Mouse (Mus musculus): ENCODE measurements at regions not wholly inside any gene's neighbourhood (a gene's known extent, or its start where the extent isn't known, plus 50 kb on each side); places are given as distances from the start of the nearest gene placed in this dataset.

DNA sequence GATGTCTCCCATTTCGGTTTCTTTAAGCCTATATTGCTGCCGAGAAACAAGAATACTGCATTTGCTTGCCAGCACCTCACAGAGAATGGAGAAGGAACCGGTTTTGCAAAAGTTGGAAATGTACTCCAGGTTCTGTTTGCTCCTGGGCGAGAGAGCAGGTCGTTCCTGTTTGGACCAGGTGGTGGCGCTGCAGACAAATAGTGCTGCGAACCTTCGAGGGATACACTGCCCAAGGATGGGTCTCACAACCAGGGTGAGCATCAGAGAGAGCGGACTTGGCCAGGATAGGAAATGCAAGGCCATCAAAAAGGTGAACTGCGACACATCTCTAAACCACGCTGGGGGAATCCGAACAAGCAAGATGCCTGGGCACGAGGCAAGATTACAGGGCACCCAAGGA, 54.0 kb upstream of the Ets2 start:
- Histone ChIP-seq H3K27ac (replicated peaks; ENCODE audit: low read depth, low read length) (no peak overlapping the region), H3K4me3 (replicated peaks; ENCODE audit: low read length) (no peak overlapping the region), H3K9me3 (ENCODE audit: control insufficient read depth, low read length) (no peaks in the 10 kb centered on the region), H3K36me3 (ENCODE audit: control insufficient read depth, insufficient read depth, low read length) (no peaks in the 10 kb centered on the region), H3K4me2 (replicated peaks; ENCODE audit: low read depth, low read length, severe bottlenecking) (no peak overlapping the region), H3K27me3 (ENCODE audit: control insufficient read depth, insufficient read depth, low read length) (no peaks in the 10 kb centered on the region), H3K9ac (ENCODE audit: low read depth, low read length, severe bottlenecking) (no peak overlapping the region), H3K4me1 (ENCODE audit: control insufficient read depth, insufficient read depth, low read length) (peaks cover 9% of the 10 kb centered on the region; the same call in 1 of the 2 replicates)
- DNase-seq (ENCODE audit: low spot score) (peak; percentile 75), ATAC-seq (ENCODE audit: low FRiP score, low read depth) (peak; percentile 72; the same call in 1 of the 2 replicates)
- 8% methylated on average over 13 of the region's 13 CpGs for WGBS
- TF ChIP-seq POLR2A (IDR thresholded peaks at IDR 0.05; ENCODE audit: borderline replicate concordance, extremely low read depth, insufficient read depth, insufficient read length), result no peak

DNA sequence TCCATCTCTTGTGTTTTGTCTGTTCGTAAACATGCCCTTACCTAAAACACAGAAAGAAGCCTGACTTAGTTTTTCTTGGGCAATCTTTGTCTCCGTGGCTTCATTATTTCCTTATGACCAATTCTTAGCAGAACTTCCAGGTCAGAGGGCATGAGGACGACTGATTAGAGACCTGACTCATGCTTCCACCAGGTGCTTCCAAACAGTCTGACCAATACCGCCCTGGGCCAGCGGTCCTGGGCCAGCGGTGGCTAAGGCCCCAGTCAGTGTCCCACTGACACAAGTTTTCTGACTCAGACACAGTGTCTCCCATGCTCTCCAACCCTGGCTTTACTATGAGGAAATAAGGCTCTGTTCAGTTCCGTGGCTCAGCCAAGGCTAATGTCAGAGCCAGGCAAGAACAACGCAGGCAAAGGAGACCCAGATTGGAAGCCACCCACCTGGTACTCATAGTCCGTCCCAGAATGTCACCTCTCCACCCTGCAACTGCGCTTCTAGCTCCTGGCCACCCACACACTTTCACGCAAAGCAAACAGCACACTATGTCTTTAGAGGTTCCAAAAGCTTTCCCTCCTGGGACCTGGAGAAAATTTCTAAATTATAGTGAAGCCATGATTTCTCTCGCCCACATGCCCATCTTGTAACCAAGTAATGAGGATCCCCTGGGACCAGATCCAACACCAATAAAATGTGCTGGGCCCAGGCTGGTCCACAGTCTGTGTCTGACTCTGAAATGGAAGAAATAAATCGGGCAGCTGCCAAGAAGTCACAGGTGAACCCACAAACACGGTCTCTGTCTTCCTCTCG, 56.6 kb upstream of the Erg start:
- no peak overlapping the region for H3K27ac ChIP-seq (replicated peaks; ENCODE audit: low read depth, low read length)
- ATAC-seq (ENCODE audit: low FRiP score, low read depth), result 0 out of 2 replicates have a peak, but pooled peaks have one; percentile 23

DNA sequence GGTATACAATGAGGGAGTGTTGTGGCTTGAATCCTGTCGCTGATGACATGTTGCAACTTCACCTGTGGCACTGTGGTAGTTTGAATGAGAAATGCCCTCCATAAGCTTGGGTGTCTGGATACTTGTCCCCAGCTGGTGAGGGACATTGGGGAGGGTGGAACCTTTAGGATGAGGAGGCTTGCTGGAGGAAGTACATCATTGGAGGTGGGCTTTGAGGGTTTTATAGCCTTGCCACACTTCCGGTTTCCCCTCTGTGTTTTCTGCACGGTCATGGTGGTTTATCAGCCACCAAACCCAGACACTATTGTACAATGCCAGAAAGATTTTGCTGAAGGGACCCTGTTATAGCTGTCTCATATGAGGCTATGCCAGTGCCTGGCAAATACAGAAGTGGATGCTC, 54.3 kb upstream of the Erg start:
- H3K27ac ChIP-seq (replicated peaks; ENCODE audit: low read depth, low read length), result no peak overlapping the region
- no peaks in the 10 kb centered on the region for H3K36me3 ChIP-seq (ENCODE audit: control insufficient read depth, insufficient read depth, low read length)
- no peak for DNase-seq (ENCODE audit: low spot score)
- WGBS, result 79% methylated on average over 3 of the region's 3 CpGs
- no peak overlapping the region for H3K4me3 ChIP-seq (replicated peaks; ENCODE audit: low read length)
- H3K9ac ChIP-seq (ENCODE audit: low read depth, low read length, severe bottlenecking), result no peak overlapping the region
- H3K27me3 ChIP-seq (ENCODE audit: control insufficient read depth, insufficient read depth, low read length), result no peaks in the 10 kb centered on the region
- no peak for ATAC-seq (ENCODE audit: low FRiP score, low read depth)
- H3K9me3 ChIP-seq (ENCODE audit: control insufficient read depth, low read length), result no peaks in the 10 kb centered on the region
- TF ChIP-seq POLR2A (IDR thresholded peaks at IDR 0.05; ENCODE audit: borderline replicate concordance, extremely low read depth, insufficient read depth, insufficient read length), result no peak
- H3K4me1 ChIP-seq (ENCODE audit: control insufficient read depth, insufficient read depth, low read length), result peaks cover 11% of the 10 kb centered on the region
- no peak overlapping the region for H3K4me2 ChIP-seq (replicated peaks; ENCODE audit: low read depth, low read length, severe bottlenecking)

More for the DNA sequence above, 56.6 kb upstream of the Erg start:
- no peak for DNase-seq (ENCODE audit: low spot score)
- Histone ChIP-seq H3K9me3 (ENCODE audit: control insufficient read depth, low read length) (no peaks in the 10 kb centered on the region), H3K4me1 (ENCODE audit: control insufficient read depth, insufficient read depth, low read length) (peaks cover 8% of the 10 kb centered on the region), H3K4me2 (replicated peaks; ENCODE audit: low read depth, low read length, severe bottlenecking) (no peak overlapping the region), H3K9ac (ENCODE audit: low read depth, low read length, severe bottlenecking) (no peak overlapping the region), H3K36me3 (ENCODE audit: control insufficient read depth, insufficient read depth, low read length) (no peaks in the 10 kb centered on the region), H3K27me3 (ENCODE audit: control insufficient read depth, insufficient read depth, low read length) (no peaks in the 10 kb centered on the region), H3K4me3 (replicated peaks; ENCODE audit: low read length) (no peak overlapping the region)
- no peak for TF ChIP-seq POLR2A (IDR thresholded peaks at IDR 0.05; ENCODE audit: borderline replicate concordance, extremely low read depth, insufficient read depth, insufficient read length)
- 60% methylated on average over 15 of the region's 15 CpGs for WGBS

DNA sequence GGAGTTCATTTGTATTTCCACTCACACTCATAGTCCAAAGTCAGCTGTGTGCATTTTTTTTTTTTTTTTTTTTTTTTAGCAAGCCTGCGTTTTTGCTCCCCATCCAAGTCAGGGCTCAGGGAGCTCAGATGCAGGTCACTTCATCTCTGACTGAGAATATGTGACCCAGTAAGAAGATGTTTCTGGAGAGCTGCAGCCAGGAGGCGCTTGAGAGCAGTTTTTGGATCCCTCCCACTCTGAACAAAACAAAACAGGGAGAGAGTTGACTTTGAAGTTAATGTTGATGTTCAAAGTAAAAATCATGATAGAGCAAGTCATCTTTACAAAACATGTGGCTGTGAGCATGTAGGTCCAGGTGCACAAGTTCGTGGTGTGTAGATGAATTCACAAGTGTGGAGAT, 53.3 kb upstream of the Erg start:
- TF ChIP-seq POLR2A (IDR thresholded peaks at IDR 0.05; ENCODE audit: borderline replicate concordance, extremely low read depth, insufficient read depth, insufficient read length), result no peak
- Histone ChIP-seq H3K4me3 (replicated peaks; ENCODE audit: low read length) (no peak overlapping the region), H3K4me1 (ENCODE audit: control insufficient read depth, insufficient read depth, low read length) (peaks cover 11% of the 10 kb centered on the region), H3K9me3 (ENCODE audit: control insufficient read depth, low read length) (no peaks in the 10 kb centered on the region), H3K9ac (ENCODE audit: low read depth, low read length, severe bottlenecking) (no peak overlapping the region), H3K27ac (replicated peaks; ENCODE audit: low read depth, low read length) (no peak overlapping the region), H3K36me3 (ENCODE audit: control insufficient read depth, insufficient read depth, low read length) (no peaks in the 10 kb centered on the region), H3K27me3 (ENCODE audit: control insufficient read depth, insufficient read depth, low read length) (no peaks in the 10 kb centered on the region), H3K4me2 (replicated peaks; ENCODE audit: low read depth, low read length, severe bottlenecking) (no peak overlapping the region)
- DNase-seq (ENCODE audit: low spot score) (no peak), ATAC-seq (ENCODE audit: low FRiP score, low read depth) (no peak)
- WGBS, result 91% methylated on average over 3 of the region's 3 CpGs

DNA sequence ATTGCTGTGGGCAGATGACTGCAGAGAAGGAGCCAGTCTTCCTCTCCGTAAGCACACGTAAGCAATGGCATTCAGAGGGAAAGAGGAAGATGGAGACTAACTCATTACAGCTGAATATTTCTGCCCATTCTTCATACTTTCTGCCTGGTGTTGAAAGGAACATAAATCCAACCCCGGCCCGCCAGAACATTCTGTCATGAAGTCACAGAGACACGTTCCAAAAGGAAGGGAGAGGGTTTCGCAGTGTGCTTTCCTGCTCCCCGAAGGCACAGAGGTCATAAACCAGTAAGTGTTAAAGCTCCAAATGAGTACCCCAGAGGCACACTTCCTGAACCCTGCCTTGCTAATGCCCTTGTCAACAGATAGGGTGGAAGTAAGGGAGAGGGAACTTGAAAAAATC, 51.5 kb upstream of the Erg start:
- Histone ChIP-seq H3K27ac (replicated peaks; ENCODE audit: low read depth, low read length) (no peak overlapping the region), H3K4me1 (ENCODE audit: control insufficient read depth, insufficient read depth, low read length) (peaks cover 5% of the 10 kb centered on the region), H3K4me2 (replicated peaks; ENCODE audit: low read depth, low read length, severe bottlenecking) (no peak overlapping the region), H3K9me3 (ENCODE audit: control insufficient read depth, low read length) (no peaks in the 10 kb centered on the region), H3K36me3 (ENCODE audit: control insufficient read depth, insufficient read depth, low read length) (no peaks in the 10 kb centered on the region), H3K27me3 (ENCODE audit: control insufficient read depth, insufficient read depth, low read length) (no peaks in the 10 kb centered on the region), H3K4me3 (replicated peaks; ENCODE audit: low read length) (no peak overlapping the region), H3K9ac (ENCODE audit: low read depth, low read length, severe bottlenecking) (no peak overlapping the region)
- TF ChIP-seq POLR2A (IDR thresholded peaks at IDR 0.05; ENCODE audit: borderline replicate concordance, extremely low read depth, insufficient read depth, insufficient read length), result no peak
- DNase-seq (ENCODE audit: low spot score) (peak; percentile 33), ATAC-seq (ENCODE audit: low FRiP score, low read depth) (no peak)
- WGBS, result 18% methylated on average over 7 of the region's 7 CpGs
